Mouse (Mus musculus): ENCODE results near the gene 1700031F05Rik. TPM values are rescaled to one million over a fixed set of nuclear protein-coding genes. Genes with fewer than 3 reads are reported as not detected.
"Not testable (repeated sequence)": the region's sequence is repeated elsewhere in the genome, so short reads cannot be mapped to it uniquely, and the experiment has no call there.

Gene 1700031F05Rik
- total RNA-seq (2015) (not detected in 2 replicates), total RNA-seq (2017) (not detected in 2 replicates)

DNA sequence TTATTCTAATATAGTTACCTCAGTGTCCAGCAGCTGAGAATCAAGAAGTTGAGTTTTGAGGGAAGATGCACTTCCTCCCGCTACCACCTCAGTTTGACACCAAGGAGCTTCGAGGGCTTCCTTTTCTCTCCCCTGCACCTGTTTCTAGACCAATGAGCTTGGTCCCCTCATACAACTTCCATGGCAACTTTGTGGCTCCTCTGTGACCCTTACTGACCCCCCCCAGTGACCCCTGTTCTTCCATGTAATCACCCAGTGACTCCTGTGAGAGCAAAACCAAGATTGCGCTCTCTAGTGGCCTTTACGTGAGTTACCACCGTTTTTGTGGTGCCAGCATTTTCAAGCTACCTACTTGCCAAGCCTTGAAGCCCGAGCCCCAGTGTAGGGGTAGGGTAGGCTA is at the start of gene 1700031F05Rik:
Gene 1700031F05Rik, minus strand, starts transcription at position 101 of the 400 bp plus-strand sequence.
- ATAC-seq (ENCODE audit: poor library complexity, severe bottlenecking) = no peak

DNA sequence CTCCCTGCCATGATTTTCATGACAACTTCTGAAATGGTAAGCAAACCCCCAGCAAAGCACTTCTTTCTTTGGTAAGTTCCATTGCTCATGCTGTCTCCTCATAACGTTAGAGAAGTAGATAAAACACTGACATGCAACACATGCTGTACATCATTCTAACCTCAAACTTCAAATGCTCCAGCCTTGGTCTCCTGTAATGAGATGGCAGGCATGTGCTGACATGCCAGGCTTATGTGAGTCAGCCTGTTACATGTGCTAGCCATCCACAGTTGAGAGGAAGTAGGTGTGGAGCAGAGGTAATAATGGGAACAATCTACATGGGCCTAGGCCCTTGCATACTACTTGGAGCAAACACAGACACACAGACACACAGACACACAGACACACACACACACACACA is 47.1 kb upstream of the 1700031F05Rik start:
- ATAC-seq (ENCODE audit: poor library complexity, severe bottlenecking) = not testable (repeated sequence)

DNA sequence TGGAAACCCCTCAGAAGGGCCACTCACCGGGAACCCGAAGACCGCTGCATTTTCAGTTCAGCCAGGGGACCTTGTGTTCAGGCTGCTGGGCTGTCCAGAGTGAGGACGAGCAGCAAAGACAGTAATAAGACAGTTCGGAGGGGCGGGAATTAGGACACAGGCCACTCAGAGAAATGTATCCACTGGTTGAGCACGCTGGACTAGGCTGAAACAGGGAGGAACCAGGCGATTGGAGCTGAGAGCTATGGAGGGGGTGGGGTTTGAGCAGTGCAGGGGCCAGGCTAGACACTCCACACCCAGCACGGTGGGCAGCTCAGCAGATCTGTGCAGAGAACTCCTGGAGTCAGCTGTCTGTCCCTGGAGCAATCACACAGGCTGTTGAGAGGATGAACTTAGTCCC is 40.8 kb upstream of the 1700031F05Rik start, which contains the start of the genes Dmrtc1a and 1700011M02Rik:
Gene Dmrtc1a, minus strand, starts transcription at position 101 of the 400 bp plus-strand sequence.
Gene 1700011M02Rik, plus strand, starts transcription at position 319 of the 400 bp plus-strand sequence.
- ATAC-seq (ENCODE audit: poor library complexity, severe bottlenecking) = not testable (repeated sequence)

DNA sequence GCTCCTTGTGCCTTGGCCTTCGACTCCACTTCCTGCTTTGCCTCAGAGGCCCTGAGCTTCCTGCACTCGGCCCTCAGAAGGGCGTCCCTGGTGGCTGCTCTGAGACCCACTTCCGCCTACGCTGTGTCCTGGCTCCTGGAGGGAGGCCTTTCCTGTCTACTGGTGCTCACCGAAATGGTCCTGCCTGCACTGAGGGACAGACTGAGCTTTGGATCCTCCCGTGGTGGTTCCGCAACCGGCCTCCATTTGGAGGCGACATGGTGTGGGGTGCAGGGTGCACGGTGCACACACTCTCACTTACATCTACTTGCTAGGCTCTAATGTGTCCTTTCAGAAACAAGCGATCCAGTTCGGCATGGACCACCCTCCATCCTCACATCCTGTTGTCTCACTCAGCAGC is 13.3 kb downstream of the 1700031F05Rik start, which contains the start of gene Dmrtc1c2:
Gene Dmrtc1c2, minus strand, starts transcription at position 101 of the 400 bp plus-strand sequence.
- ATAC-seq (ENCODE audit: poor library complexity, severe bottlenecking) = not testable (repeated sequence)

DNA sequence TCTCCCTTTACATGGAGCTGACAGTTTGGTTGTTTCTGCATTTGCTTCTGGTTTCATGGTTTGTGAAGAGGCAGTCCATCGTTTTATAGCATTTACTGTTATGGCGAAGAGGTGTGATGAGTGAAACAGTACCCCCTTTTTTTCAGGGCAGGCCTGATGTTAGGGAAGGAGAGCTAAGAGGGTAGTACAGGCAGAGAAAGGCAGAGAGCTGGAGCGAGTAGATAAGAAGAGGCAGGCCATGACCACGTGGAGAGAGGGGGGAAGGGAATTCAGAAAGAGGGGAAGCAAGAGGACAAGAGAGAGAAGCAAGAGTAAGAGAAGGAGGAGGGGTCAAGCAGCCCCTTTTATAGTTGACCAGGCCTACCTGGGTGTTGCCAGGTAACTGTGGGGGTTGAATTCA is 55.5 kb downstream of the 1700031F05Rik start:
- ATAC-seq (ENCODE audit: poor library complexity, severe bottlenecking) = no peak

Other genes starting within 250 kb of the 1700031F05Rik start
- gene Phka1, start 223.7 kb downstream of the 1700031F05Rik start, total RNA-seq (2015) = 1.7 and 3.0 TPM in 2 replicates
- gene Phka1, start 223.7 kb downstream of the 1700031F05Rik start, total RNA-seq (2017) = 2.9 and 3.5 TPM in 2 replicates
- gene Gm3880, start 181.0 kb downstream of the 1700031F05Rik start, total RNA-seq (2015) = not detected in 2 replicates
- gene Gm3880, start 181.0 kb downstream of the 1700031F05Rik start, total RNA-seq (2017) = not detected in 2 replicates
- not detected in 2 replicates for gene Gm9112, start 160.3 kb downstream of the 1700031F05Rik start, total RNA-seq (2015)
- gene Gm9112, start 160.3 kb downstream of the 1700031F05Rik start, total RNA-seq (2017) = not detected in 2 replicates
- not detected in 2 replicates for gene Dmrtc1b, start 160.1 kb downstream of the 1700031F05Rik start, total RNA-seq (2015)
- gene Dmrtc1b, start 160.1 kb downstream of the 1700031F05Rik start, total RNA-seq (2017) = not detected in 2 replicates
- gene Dmrtc1c1, start 65.0 kb downstream of the 1700031F05Rik start, total RNA-seq (2015) = not detected in 2 replicates
- not detected in 2 replicates for gene Dmrtc1c1, start 65.0 kb downstream of the 1700031F05Rik start, total RNA-seq (2017)
- not detected in 2 replicates for gene Dmrtc1c2, start 13.4 kb downstream of the 1700031F05Rik start, total RNA-seq (2015)
- not detected in 2 replicates for gene Dmrtc1c2, start 13.4 kb downstream of the 1700031F05Rik start, total RNA-seq (2017)
- gene Dmrtc1a, start 40.7 kb upstream of the 1700031F05Rik start, total RNA-seq (2015) = not detected in 2 replicates
- gene Dmrtc1a, start 40.7 kb upstream of the 1700031F05Rik start, total RNA-seq (2017) = not detected in 2 replicates
- not detected in 2 replicates for gene 1700011M02Rik, start 40.9 kb upstream of the 1700031F05Rik start, total RNA-seq (2015)
- not detected in 2 replicates for gene 1700011M02Rik, start 40.9 kb upstream of the 1700031F05Rik start, total RNA-seq (2017)
- not detected in 2 replicates for gene 1700018G05Rik, start 60.4 kb upstream of the 1700031F05Rik start, total RNA-seq (2015)
- gene 1700018G05Rik, start 60.4 kb upstream of the 1700031F05Rik start, total RNA-seq (2017) = not detected in 2 replicates

Measured in megakaryocyte, adult 5-6 weeks (primary cell).